Mouse (Mus musculus) heart, postnatal 0 days (tissue): Measurements from ENCODE around the gene Tnfrsf19. TPM values are rescaled to one million over a fixed set of nuclear protein-coding genes. Genes with fewer than 3 reads are reported as not detected.

Experiments used
- ATAC-seq: fragments of 200-750 bp; cut with Nextera tagmentation; 2 replicates; pipeline ENCODE4 v1.8.0; 2017; ENCODE audit warnings: low read depth, moderate number of reproducible peaks, moderate library complexity; ENCODE audit not compliant: insufficient read depth
- DNase-seq: peaks from one replicate; pipeline ENCODE4 v3.0.0-alpha.2; 2016; ENCODE audit warnings: low spot score
- H3K27ac ChIP-seq: fragments of 300-500 bp; sonication (generic); 2 replicates; pipeline ENCODE4 v1.5.1; 2014; ENCODE audit warnings: low read depth, mild to moderate bottlenecking
- H3K27me3 ChIP-seq: fragments of 300-500 bp; sonication (generic); 2 replicates; pipeline ENCODE4 v1.6.1; 2014; ENCODE audit warnings: low read length, mixed read lengths; ENCODE audit not compliant: control insufficient read depth, insufficient read depth
- H3K36me3 ChIP-seq: fragments of 300-500 bp; sonication (generic); replicated peaks from 2 replicates; pipeline ENCODE4 v1.6.1; 2014; ENCODE audit warnings: low read length, mixed read lengths; ENCODE audit not compliant: control insufficient read depth, insufficient read depth
- H3K4me1 ChIP-seq: fragments of 300-500 bp; sonication (generic); 2 replicates; pipeline ENCODE4 v1.6.1; 2014; ENCODE audit warnings: antibody characterized with exemption; ENCODE audit not compliant: control insufficient read depth, insufficient read depth
- H3K4me2 ChIP-seq: fragments of 300-500 bp; sonication (generic); 2 replicates; pipeline ENCODE4 v1.6.1; 2014; ENCODE audit warnings: low read depth, mild to moderate bottlenecking, low read length, moderate library complexity
- H3K4me3 ChIP-seq: fragments of 300-500 bp; sonication (generic); 2 replicates; pipeline ENCODE4 v1.5.1; 2014; ENCODE audit warnings: low read depth, low read length
- H3K9ac ChIP-seq: fragments of 300-500 bp; sonication (generic); replicated peaks from 2 replicates; pipeline ENCODE4 v1.6.1; 2014; ENCODE audit warnings: low read depth, low read length, mixed read lengths
- H3K9me3 ChIP-seq: fragments of 300-500 bp; sonication (generic); replicated peaks from 2 replicates; pipeline ENCODE4 v1.6.1; 2016; ENCODE audit warnings: low read length; ENCODE audit not compliant: control insufficient read depth
- CTCF ChIP-seq: IDR thresholded peaks from 2 replicates; pipeline ENCODE4 v1.5.1; 2016; ENCODE audit warnings: antibody characterized with exemption, control low read depth, low read depth
- EP300 ChIP-seq: IDR thresholded peaks from 2 replicates; pipeline ENCODE4 v1.6.1; 2016; ENCODE audit warnings: antibody characterized with exemption, low read depth
- WGBS: fragments of 180-500 bp; shearing (Covaris S2); extraction: QIAGEN DNeasy Blood & Tissue Kit; methylation state at CpG from one replicate; pipeline ENCODE4 v1.1.7; 2014; 5-methylcytosine and 5-hydroxymethylcytosine counted together
- polyA plus RNA-seq: library from polyadenylated mRNA; unstranded; fragments of >200 nt; fragmentation: Nextera tagmentation; extraction: Ambion mirVana; gene quantifications from 2 replicates; pipeline ENCODE4 v1.2.1, GENCODE M21; 2015
- total RNA-seq: library from RNA; depleted of rRNA; stranded (reverse); fragments of >200 nt; gene quantifications from 2 replicates; pipeline ENCODE4 v1.2.3, GENCODE M21; 2014; ENCODE audit warnings: low replicate concordance; rRNA removed

Tnfrsf19 gene
- total RNA-seq = 6.4 and 23.0 TPM in 2 replicates
- polyA plus RNA-seq = 7.0 and 8.7 TPM in 2 replicates

DNA sequence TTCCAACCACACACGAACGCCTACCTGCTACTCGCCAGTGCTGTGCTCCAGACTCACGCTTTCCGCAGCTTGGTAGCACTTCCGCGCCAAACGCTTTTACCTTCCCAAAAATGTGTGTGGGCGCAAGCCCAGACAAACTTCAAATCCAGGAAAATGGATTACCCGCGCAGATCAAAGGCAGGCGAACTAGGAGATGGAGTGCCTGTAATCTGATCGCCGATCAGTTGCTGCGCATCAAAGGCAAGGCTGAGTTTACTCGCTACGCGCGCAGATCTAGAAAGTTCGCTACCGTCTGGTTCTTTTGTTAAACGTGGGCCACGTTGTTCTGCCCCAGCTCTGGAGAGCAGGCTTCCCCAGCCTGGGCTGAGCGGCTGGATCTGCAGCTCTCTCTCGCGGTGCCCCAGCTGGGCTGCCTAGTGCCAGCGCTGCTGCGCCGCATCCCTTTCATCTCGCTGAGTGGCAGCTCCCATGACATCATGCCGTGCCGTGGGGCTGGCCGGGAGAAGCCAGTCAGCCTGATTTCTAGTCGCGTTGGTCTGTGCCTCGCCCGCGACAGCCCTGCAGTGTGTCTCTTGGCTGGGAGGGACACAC lies at the start of gene Tnfrsf19:
TSS of gene Tnfrsf19 (minus strand) at position 400 of the 591 bp plus-strand sequence.
- peak within 1 kb of the TSS; percentile 54 for H3K27ac ChIP-seq

DNA sequence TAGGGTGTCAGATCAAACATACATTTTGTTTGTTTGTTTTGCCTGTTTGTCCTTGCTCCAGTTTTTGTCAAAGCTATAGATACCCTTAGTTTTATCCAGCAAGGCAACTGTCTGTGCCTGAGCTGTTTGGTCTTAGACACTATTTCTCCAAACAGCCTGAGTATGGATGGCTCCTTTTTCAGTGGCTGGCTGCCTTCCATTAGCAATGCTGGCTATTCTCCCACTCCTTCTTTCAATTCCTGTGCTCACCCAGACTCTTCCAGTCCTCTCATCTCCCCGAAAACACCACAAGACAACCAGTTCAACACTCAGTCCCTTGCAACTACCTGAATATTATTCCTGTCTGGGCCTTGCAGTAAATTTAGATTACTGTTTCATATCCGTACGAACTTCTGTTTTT lies 45.8 kb upstream of the Tnfrsf19 start:
- no peaks in the 10 kb centered on the region for H3K36me3 ChIP-seq
- no peak overlapping the region for H3K27ac ChIP-seq
- H3K4me2 ChIP-seq = no peak overlapping the region
- H3K27me3 ChIP-seq = no peaks in the 10 kb centered on the region
- no peak for TF ChIP-seq CTCF
- no peak for TF ChIP-seq EP300
- DNase-seq (no peak), ATAC-seq (no peak)
- H3K9ac ChIP-seq = no peak overlapping the region
- no peak overlapping the region for H3K4me3 ChIP-seq
- H3K9me3 ChIP-seq = no peaks in the 10 kb centered on the region
- WGBS = 82% methylated on average over 3 of the region's 3 CpGs
- H3K4me1 ChIP-seq = no peaks in the 10 kb centered on the region

More for the DNA sequence above, at the start of gene Tnfrsf19:
- peak within 1 kb of the TSS; percentile 86 for H3K4me2 ChIP-seq
- WGBS = 0% methylated on average over 38 of the region's 38 CpGs
- ATAC-seq = peak; percentile 94
- TF ChIP-seq EP300 (no peak), CTCF (no peak)
- H3K27me3 ChIP-seq = no peaks in the 10 kb centered on the region
- H3K36me3 ChIP-seq = no peaks in the 10 kb centered on the region
- peaks cover 12% of the 10 kb centered on the region; the same call in 1 of the 2 replicates for H3K4me1 ChIP-seq
- H3K9me3 ChIP-seq = no peaks in the 10 kb centered on the region
- H3K9ac ChIP-seq = peak within 1 kb of the TSS; percentile 57
- peak within 1 kb of the TSS; percentile 47 for H3K4me3 ChIP-seq
- peak; percentile 89 for DNase-seq

DNA sequence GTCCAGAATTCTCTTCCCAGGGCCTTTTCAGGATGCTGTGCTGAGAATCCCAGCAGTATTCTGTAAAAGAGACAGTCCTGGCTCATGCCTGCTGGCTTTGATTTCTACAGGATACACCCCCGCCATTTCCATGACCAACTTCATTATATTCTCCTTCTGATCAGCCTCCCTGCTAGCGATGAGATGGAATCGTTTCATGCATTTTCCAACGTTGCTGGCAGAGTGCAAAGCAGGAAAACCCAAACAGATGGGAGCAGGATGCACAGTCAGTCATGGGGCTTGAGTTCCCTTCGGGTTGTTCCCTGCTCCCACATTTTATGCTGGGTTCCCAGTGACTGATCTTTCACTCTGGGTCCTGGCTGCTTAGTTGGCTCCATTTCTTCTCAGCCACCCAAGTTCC lies 44.7 kb upstream of the Tnfrsf19 start:
- Histone ChIP-seq H3K9me3 (no peaks in the 10 kb centered on the region), H3K9ac (no peak overlapping the region), H3K27ac (no peak overlapping the region), H3K4me3 (no peak overlapping the region), H3K4me2 (no peak overlapping the region), H3K27me3 (no peaks in the 10 kb centered on the region), H3K4me1 (no peaks in the 10 kb centered on the region), H3K36me3 (no peaks in the 10 kb centered on the region)
- 72% methylated on average over 5 of the region's 5 CpGs for WGBS
- ATAC-seq (no peak), DNase-seq (no peak)
- TF ChIP-seq EP300 = no peak
- no peak for TF ChIP-seq CTCF

DNA sequence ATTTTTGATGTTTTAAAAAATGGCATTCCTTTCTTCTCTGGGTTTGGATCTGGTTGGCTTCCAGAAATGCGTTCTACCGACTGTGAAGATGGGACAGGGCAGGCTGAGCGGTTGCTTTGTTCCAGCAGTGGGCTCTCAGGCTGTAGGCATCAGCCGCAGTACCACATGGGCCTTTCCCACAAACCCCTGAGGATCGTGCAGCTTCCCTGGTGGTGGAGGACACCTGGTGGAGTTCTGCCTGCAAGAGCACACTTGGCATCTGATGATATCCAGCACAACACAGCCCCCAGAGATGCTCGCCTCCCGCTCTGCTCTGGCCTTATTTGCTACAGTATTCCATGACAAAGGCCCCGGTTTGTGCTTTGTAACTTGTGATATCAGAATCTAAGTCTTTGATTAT lies 41.9 kb upstream of the Tnfrsf19 start:
- Histone ChIP-seq H3K4me1 (no peaks in the 10 kb centered on the region), H3K27me3 (no peaks in the 10 kb centered on the region), H3K4me2 (no peak overlapping the region), H3K36me3 (no peaks in the 10 kb centered on the region), H3K9ac (no peak overlapping the region), H3K27ac (no peak overlapping the region), H3K9me3 (no peaks in the 10 kb centered on the region), H3K4me3 (no peak overlapping the region)
- DNase-seq = no peak
- no peak for ATAC-seq
- no peak for TF ChIP-seq EP300
- 0 out of 2 replicates have a peak, but pooled peaks have one; percentile 2 for TF ChIP-seq CTCF
- 63% methylated on average over 8 of the region's 8 CpGs for WGBS

DNA sequence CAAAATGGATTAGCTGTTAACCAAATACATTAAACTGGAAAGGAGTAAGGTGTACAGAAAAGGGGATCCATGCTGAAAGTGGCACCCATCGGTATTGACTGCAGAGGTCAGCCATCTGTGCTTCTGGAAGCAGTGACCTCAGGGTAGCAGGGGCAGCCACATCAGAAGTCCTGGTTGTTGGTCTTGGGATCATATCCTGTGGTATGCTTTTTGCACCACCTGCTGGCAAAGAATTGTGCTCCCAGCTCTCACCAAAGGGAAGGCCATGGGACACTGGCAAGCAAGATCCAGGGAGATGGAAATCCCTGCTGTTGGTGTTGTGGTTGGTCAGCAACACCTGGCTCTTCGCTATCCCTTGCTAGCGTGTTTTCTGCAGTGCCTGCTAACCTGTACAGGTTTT lies 39.0 kb upstream of the Tnfrsf19 start:
- no peaks in the 10 kb centered on the region for H3K4me1 ChIP-seq
- peak; percentile 47; the same call in 1 of the 2 replicates for ATAC-seq
- H3K27ac ChIP-seq = no peak overlapping the region
- peak; percentile 32 for DNase-seq
- H3K4me2 ChIP-seq = no peak overlapping the region
- no peaks in the 10 kb centered on the region for H3K36me3 ChIP-seq
- 52% methylated on average over 3 of the region's 3 CpGs for WGBS
- H3K27me3 ChIP-seq = no peaks in the 10 kb centered on the region
- no peaks in the 10 kb centered on the region for H3K9me3 ChIP-seq
- H3K4me3 ChIP-seq = no peak overlapping the region
- no peak overlapping the region for H3K9ac ChIP-seq
- TF ChIP-seq CTCF = peak; percentile 79
- no peak for TF ChIP-seq EP300

DNA sequence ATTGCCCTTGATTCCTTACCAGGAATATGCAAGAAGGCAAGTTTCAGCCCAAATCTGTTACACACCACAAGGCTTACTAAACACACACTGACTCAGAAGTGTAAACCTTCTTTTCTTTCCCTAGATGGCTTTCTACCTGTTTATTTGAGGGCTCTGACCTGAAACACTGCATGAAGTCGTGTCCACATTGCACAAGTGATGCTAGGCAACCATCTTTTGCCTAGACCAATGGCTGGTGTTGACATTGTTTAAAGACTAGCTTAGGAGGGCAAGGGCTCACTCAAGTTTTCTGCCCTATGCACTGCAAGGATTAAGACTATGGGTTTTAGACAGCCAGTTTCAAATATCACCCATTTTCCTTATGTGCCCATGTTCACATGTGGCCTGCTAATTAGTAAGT lies 23.3 kb upstream of the Tnfrsf19 start:
- DNase-seq (no peak), ATAC-seq (no peak)
- no peaks in the 10 kb centered on the region for H3K9me3 ChIP-seq
- H3K4me3 ChIP-seq = no peak overlapping the region
- H3K4me1 ChIP-seq = no peaks in the 10 kb centered on the region
- WGBS = 82% methylated on average over 1 of the region's 1 CpGs
- H3K9ac ChIP-seq = no peak overlapping the region
- TF ChIP-seq EP300 (no peak), CTCF (no peak)
- H3K27me3 ChIP-seq = 0 out of 2 replicates have a peak, but pooled peaks cover 2% of the 10 kb centered on the region
- H3K4me2 ChIP-seq = no peak overlapping the region
- H3K27ac ChIP-seq = no peak overlapping the region
- no peaks in the 10 kb centered on the region for H3K36me3 ChIP-seq
